Mouse (Mus musculus): ENCODE data around the gene Coq8a. TPM values are rescaled to one million over a fixed set of nuclear protein-coding genes. Genes with fewer than 3 reads are reported as not detected.

Coq8a gene
- total and polyA plus RNA-seq, 3 experiments: 1.5 to 2.1 TPM; not detected in 1

GRCm38 (mm10) chr1:180225500-180226220 is 26.3 kb upstream of the Coq8a start:
- H3K4me3 ChIP-seq (ENCODE audit: control insufficient read depth in 1 of 2, insufficient read depth in 1 of 2, low read depth in 2 of 2, low read length in 2 of 2): no peak overlapping the region

GRCm38 (mm10) chr1:180222007-180222406 is 22.6 kb upstream of the Coq8a start:
- no peak for TF ChIP-seq MYC (IDR thresholded peaks at IDR 0.05; ENCODE audit: low read depth, low read length)
- no peak for TF ChIP-seq NRF1 (IDR thresholded peaks at IDR 0.05; ENCODE audit: insufficient read depth, low read depth, low read length, poor library complexity, severe bottlenecking)
- TF ChIP-seq ELF1 (IDR thresholded peaks at IDR 0.05; ENCODE audit: low read depth, low read length): no peak
- TF ChIP-seq USF2 (IDR thresholded peaks at IDR 0.05; ENCODE audit: borderline replicate concordance in 1 of 2, insufficient read depth in 1 of 2, low read depth in 1 of 2, low read length in 2 of 2): no peak
- TF ChIP-seq CTCF (IDR thresholded peaks at IDR 0.05 in 2 of 3, conservative IDR thresholded peaks at IDR 0.05 in 1 of 3; ENCODE audit: control insufficient read depth in 1 of 3, insufficient read depth in 1 of 3, low read depth in 2 of 3, low read length in 3 of 3, poor library complexity in 1 of 3, severe bottlenecking in 1 of 3): no peak
- no peak for TF ChIP-seq TCF12 (IDR thresholded peaks at IDR 0.05; ENCODE audit: low read depth, low read length)
- no peak for TF ChIP-seq ZNF384 (IDR thresholded peaks at IDR 0.05; ENCODE audit: low read depth, low read length)
- DNase-seq (ENCODE audit: low read depth, low spot score): no peak
- Histone ChIP-seq H3K27ac (ENCODE audit: control insufficient read depth, low read depth, low read length) (no peak overlapping the region), H3K4me3 (ENCODE audit: control insufficient read depth in 1 of 2, insufficient read depth in 1 of 2, low read depth in 2 of 2, low read length in 2 of 2) (no peak overlapping the region), H3K4me1 (ENCODE audit: control insufficient read depth in 1 of 2, insufficient read depth in 2 of 2, low read length in 2 of 2) (no peaks in the 10 kb centered on the region), H3K9me3 (replicated peaks; ENCODE audit: insufficient read depth, low read length) (no peaks in the 10 kb centered on the region), H3K27me3 (ENCODE audit: control insufficient read depth in 1 of 2, insufficient read depth in 2 of 2, low read length in 2 of 2) (no peaks in the 10 kb centered on the region), H3K9ac (ENCODE audit: control insufficient read depth, low read depth, low read length, poor library complexity, severe bottlenecking) (no peak overlapping the region), H3K79me2 (ENCODE audit: control insufficient read depth, insufficient read depth, low read length, poor library complexity) (no peaks in the 10 kb centered on the region), H3K36me3 (ENCODE audit: control insufficient read depth in 1 of 2, insufficient read depth in 2 of 2, low read length in 2 of 2) (no peaks in the 10 kb centered on the region)

More at GRCm38 (mm10) chr1:180225500-180226220, 26.3 kb upstream of the Coq8a start:
- Histone ChIP-seq H3K79me2 (ENCODE audit: control insufficient read depth, insufficient read depth, low read length, poor library complexity) (no peaks in the 10 kb centered on the region), H3K4me1 (ENCODE audit: control insufficient read depth in 1 of 2, insufficient read depth in 2 of 2, low read length in 2 of 2) (no peaks in the 10 kb centered on the region; a peak in 1 of 4 replicates), H3K9me3 (replicated peaks; ENCODE audit: insufficient read depth, low read length) (no peaks in the 10 kb centered on the region), H3K36me3 (ENCODE audit: control insufficient read depth in 1 of 2, insufficient read depth in 2 of 2, low read length in 2 of 2) (peaks cover 0 to 2% of the 10 kb centered on the region in 2 experiments; a peak in 2 of 4 replicates), H3K27me3 (ENCODE audit: control insufficient read depth in 1 of 2, insufficient read depth in 2 of 2, low read length in 2 of 2) (no peaks in the 10 kb centered on the region), H3K27ac (ENCODE audit: control insufficient read depth, low read depth, low read length) (no peak overlapping the region), H3K9ac (ENCODE audit: control insufficient read depth, low read depth, low read length, poor library complexity, severe bottlenecking) (no peak overlapping the region)
- TF ChIP-seq SMC3 (IDR thresholded peaks at IDR 0.05; ENCODE audit: low read depth, low read length) (no peak), ETS1 (IDR thresholded peaks at IDR 0.05; ENCODE audit: low read depth, low read length) (no peak), TBP (IDR thresholded peaks at IDR 0.05; ENCODE audit: low read depth, low read length) (no peak), EP300 (IDR thresholded peaks at IDR 0.05; ENCODE audit: low read depth in 1 of 2, low read length in 2 of 2) (no peak), MYC (IDR thresholded peaks at IDR 0.05; ENCODE audit: low read depth, low read length) (no peak), MAFK (IDR thresholded peaks at IDR 0.05; ENCODE audit: borderline replicate concordance, low read depth, low read length) (no peak), MEF2A (IDR thresholded peaks at IDR 0.05; ENCODE audit: extremely low read depth, insufficient replicate concordance, low read depth, low read length, poor library complexity, severe bottlenecking) (no peak), ZMIZ1 (IDR thresholded peaks at IDR 0.05; ENCODE audit: low read depth, low read length) (no peak), MAZ (IDR thresholded peaks at IDR 0.05; ENCODE audit: low read depth, low read length) (no peak), CHD1 (IDR thresholded peaks at IDR 0.05; ENCODE audit: low read depth, low read length) (no peak), TAL1 (IDR thresholded peaks at IDR 0.05; ENCODE audit: low read length) (no peak), ZC3H11A (IDR thresholded peaks at IDR 0.05; ENCODE audit: low read depth, low read length) (no peak), MYB (IDR thresholded peaks at IDR 0.05; ENCODE audit: low read depth, low read length) (no peak), ZNF384 (IDR thresholded peaks at IDR 0.05; ENCODE audit: low read depth, low read length) (no peak), MXI1 (IDR thresholded peaks at IDR 0.05; ENCODE audit: low read depth, low read length) (no peak), E2F4 (IDR thresholded peaks at IDR 0.05; ENCODE audit: borderline replicate concordance, low read depth, low read length) (no peak)
- DNase-seq (ENCODE audit: low read depth, low spot score): no peak
